Mouse (Mus musculus) limb, embryonic 14.5 days (tissue): ENCODE data around the gene Hoxa5. TPM values are rescaled to one million over a fixed set of nuclear protein-coding genes. Genes with fewer than 3 reads are reported as not detected.
A peak's percentile ranks its signal among the peaks of the same experiment; 100 is the strongest.

Source experiments
- ATAC-seq: fragments of 200-750 bp; cut with Nextera tagmentation; 2 replicates; pipeline ENCODE4 v1.8.0; 2017; ENCODE audit warnings: low read depth, moderate number of reproducible peaks, moderate TSS enrichment; ENCODE audit not compliant: low FRiP score
- DNase-seq: peaks from one replicate; pipeline ENCODE4 v3.0.0-alpha.2; 2015; ENCODE audit warnings: low spot score
- H3K27ac ChIP-seq: fragments of 300-500 bp; sonication (generic); replicated peaks from 2 replicates; pipeline ENCODE4 v1.5.1; 2014; ENCODE audit warnings: low read depth, mild to moderate bottlenecking, low read length, moderate library complexity, mixed read lengths
- H3K27me3 ChIP-seq: fragments of 300-500 bp; sonication (generic); 2 replicates; pipeline ENCODE4 v1.6.1; 2014; ENCODE audit warnings: low read length, mixed read lengths; ENCODE audit not compliant: control insufficient read depth, insufficient read depth
- H3K36me3 ChIP-seq: fragments of 300-500 bp; sonication (generic); 2 replicates; pipeline ENCODE4 v1.6.1; 2014; ENCODE audit warnings: mild to moderate bottlenecking, low read length, moderate library complexity, mixed read lengths; ENCODE audit not compliant: control insufficient read depth, insufficient read depth
- H3K4me1 ChIP-seq: fragments of 300-500 bp; sonication (generic); 2 replicates; pipeline ENCODE4 v1.6.1; 2014; ENCODE audit warnings: antibody characterized with exemption, low read length, mixed read lengths; ENCODE audit not compliant: control insufficient read depth, insufficient read depth
- H3K4me2 ChIP-seq: fragments of 300-500 bp; sonication (generic); replicated peaks from 2 replicates; pipeline ENCODE4 v1.6.1; 2014; ENCODE audit warnings: low read depth, mild to moderate bottlenecking, low read length, moderate library complexity; ENCODE audit not compliant: severe bottlenecking
- H3K4me3 ChIP-seq: fragments of 300-500 bp; sonication (generic); replicated peaks from 2 replicates; pipeline ENCODE4 v1.5.1; 2014; ENCODE audit warnings: low read length
- H3K9ac ChIP-seq: fragments of 300-500 bp; sonication (generic); 2 replicates; pipeline ENCODE4 v1.6.1; 2014; ENCODE audit warnings: mild to moderate bottlenecking, low read depth, low read length, moderate library complexity; ENCODE audit not compliant: severe bottlenecking
- H3K9me3 ChIP-seq: fragments of 300-500 bp; sonication (generic); 2 replicates; pipeline ENCODE4 v1.6.1; 2016; ENCODE audit warnings: low read length; ENCODE audit not compliant: control insufficient read depth
- POLR2A ChIP-seq: fragments of 200-500 bp; IDR thresholded peaks from 2 replicates; pipeline ENCODE4 v1.8.0; 2012; ENCODE audit warnings: inconsistent platforms, mild to moderate bottlenecking, moderate library complexity, borderline replicate concordance; ENCODE audit not compliant: insufficient read depth, insufficient read length; ENCODE audit errors: extremely low read depth
- WGBS: fragments of 180-500 bp; shearing (Covaris S2); extraction: QIAGEN DNeasy Blood & Tissue Kit; methylation state at CpG from one replicate; pipeline ENCODE4 v1.1.7; 2014; 5-methylcytosine and 5-hydroxymethylcytosine counted together
- polyA plus RNA-seq, 2 experiments: library from polyadenylated mRNA; depleted of rRNA in 1 of 2; stranded (reverse) in 1 of 2; unstranded in 1 of 2; fragments of >200 nt; fragmentation: Nextera tagmentation in 1 of 2; extraction: Ambion mirVana in 1 of 2; gene quantifications; 2 replicates each; pipeline versions ENCODE4 v1.2.1 to v1.2.3; 2012 to 2014

Hoxa5 gene
- polyA plus RNA-seq, 2 experiments: 3.4 to 11.0 TPM

- no peak for TF ChIP-seq POLR2A
- Histone ChIP-seq H3K27me3 (peaks cover 87% of the 10 kb centered on the region), H3K9ac (no peak overlapping the region), H3K27ac (no peak overlapping the region), H3K36me3 (no peaks in the 10 kb centered on the region), H3K4me1 (peaks cover 35% of the 10 kb centered on the region), H3K4me3 (peak overlapping the region; percentile 17), H3K9me3 (no peaks in the 10 kb centered on the region), H3K4me2 (peak overlapping the region; percentile 35)
- 5% methylated on average over 30 of the region's 30 CpGs for WGBS
- DNase-seq (peak; percentile 77), ATAC-seq (peak; percentile 12; the same call in 1 of the 2 replicates)
These were observed 43.7 kb downstream of the Hoxa5 start for GRCm38 (mm10) chr6:52160511-52161335.

DNA sequence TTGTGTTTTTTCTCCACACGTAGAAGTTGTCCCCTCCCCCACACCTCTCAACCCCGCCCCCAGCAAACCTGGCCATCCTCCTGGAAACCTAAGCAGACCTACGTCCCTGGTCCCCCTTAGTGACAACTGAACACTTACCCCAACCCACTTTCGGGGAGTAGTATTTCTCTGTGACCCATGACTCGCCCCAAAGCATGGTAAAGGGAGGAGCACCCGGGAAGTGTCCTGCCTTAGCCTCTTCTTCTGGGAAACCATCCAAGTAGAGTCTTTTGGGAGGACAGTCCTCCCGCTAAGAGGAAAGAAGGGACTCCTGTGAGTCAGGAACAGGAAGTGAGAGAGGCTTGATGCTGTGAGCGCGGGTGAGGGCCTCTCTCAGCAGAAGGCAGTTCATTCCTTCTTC is 44.4 kb downstream of the Hoxa5 start:
- no peak overlapping the region for H3K4me3 ChIP-seq
- DNase-seq: no peak

DNA sequence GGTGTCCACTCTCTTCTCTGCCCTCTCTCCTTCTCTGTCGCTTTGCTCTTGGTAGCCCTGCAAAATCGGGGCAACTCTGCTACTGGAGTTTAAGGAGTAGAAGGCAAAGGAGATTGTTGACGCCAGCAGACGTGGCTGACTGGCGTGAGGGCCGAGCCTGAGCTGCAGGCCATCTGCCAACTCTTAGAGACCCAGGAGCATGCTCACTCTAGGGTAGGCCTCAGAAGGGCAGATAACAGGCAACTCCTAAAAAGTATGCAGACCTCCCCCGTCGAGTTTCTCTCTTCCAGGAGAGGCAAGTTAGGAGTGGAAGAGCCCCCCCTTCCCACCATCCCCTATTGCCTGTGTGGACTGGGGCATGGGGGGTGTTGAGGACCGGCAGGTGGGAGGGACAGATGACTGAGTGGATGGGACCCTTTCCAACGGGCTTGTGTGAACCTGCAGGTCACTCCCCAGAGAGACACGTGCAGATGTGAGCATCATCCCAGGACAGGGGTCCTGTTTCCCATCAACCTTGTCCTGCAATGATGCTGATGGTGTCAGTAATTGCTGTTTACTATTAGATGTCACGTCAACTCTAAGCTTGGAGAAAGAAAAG is 45.1 kb downstream of the Hoxa5 start:
- peak overlapping the region; percentile 43; the same call in 1 of the 2 replicates for H3K27ac ChIP-seq
- H3K4me2 ChIP-seq: peak overlapping the region; percentile 99
- peak overlapping the region; percentile 53; the same call in 1 of the 2 replicates for H3K9ac ChIP-seq
- H3K27me3 ChIP-seq: peaks cover 89% of the 10 kb centered on the region
- H3K4me1 ChIP-seq: peaks cover 27% of the 10 kb centered on the region
- WGBS: 12% methylated on average over 12 of the region's 12 CpGs
- ATAC-seq: no peak
- H3K4me3 ChIP-seq: peak overlapping the region; percentile 76
- no peak for DNase-seq
- H3K9me3 ChIP-seq: no peaks in the 10 kb centered on the region
- no peaks in the 10 kb centered on the region for H3K36me3 ChIP-seq
- no peak for TF ChIP-seq POLR2A

More for the DNA sequence above, 44.4 kb downstream of the Hoxa5 start:
- WGBS: 12% methylated on average over 6 of the region's 9 CpGs
- Histone ChIP-seq H3K27ac (no peak overlapping the region), H3K4me2 (peak overlapping the region; percentile 35), H3K27me3 (peaks cover 87% of the 10 kb centered on the region), H3K9me3 (no peaks in the 10 kb centered on the region), H3K36me3 (no peaks in the 10 kb centered on the region), H3K4me1 (peaks cover 33% of the 10 kb centered on the region), H3K9ac (no peak overlapping the region)
- ATAC-seq: no peak
- no peak for TF ChIP-seq POLR2A

- Histone ChIP-seq H3K36me3 (no peaks in the 10 kb centered on the region), H3K4me3 (peak within 1 kb of the TSS; percentile 76), H3K27me3 (peaks cover 92% of the 10 kb centered on the region), H3K9me3 (no peaks in the 10 kb centered on the region), H3K9ac (peak within 1 kb of the TSS; percentile 53), H3K4me2 (peak within 1 kb of the TSS; percentile 99), H3K27ac (peak within 1 kb of the TSS; percentile 43; the same call in 1 of the 2 replicates), H3K4me1 (peaks cover 23% of the 10 kb centered on the region)
- TF ChIP-seq POLR2A: no peak
- DNase-seq (peak; percentile 88), ATAC-seq (peak; percentile 81)
- 3% methylated on average over 49 of the region's 55 CpGs for whole genome bisulfite sequencing
These were observed 45.9 kb downstream of the Hoxa5 start, which contains the start of gene Hoxa1 for GRCm38 (mm10) chr6:52158276-52159051. Hoxa1 (minus strand) TSS chr6:52158317.

DNA sequence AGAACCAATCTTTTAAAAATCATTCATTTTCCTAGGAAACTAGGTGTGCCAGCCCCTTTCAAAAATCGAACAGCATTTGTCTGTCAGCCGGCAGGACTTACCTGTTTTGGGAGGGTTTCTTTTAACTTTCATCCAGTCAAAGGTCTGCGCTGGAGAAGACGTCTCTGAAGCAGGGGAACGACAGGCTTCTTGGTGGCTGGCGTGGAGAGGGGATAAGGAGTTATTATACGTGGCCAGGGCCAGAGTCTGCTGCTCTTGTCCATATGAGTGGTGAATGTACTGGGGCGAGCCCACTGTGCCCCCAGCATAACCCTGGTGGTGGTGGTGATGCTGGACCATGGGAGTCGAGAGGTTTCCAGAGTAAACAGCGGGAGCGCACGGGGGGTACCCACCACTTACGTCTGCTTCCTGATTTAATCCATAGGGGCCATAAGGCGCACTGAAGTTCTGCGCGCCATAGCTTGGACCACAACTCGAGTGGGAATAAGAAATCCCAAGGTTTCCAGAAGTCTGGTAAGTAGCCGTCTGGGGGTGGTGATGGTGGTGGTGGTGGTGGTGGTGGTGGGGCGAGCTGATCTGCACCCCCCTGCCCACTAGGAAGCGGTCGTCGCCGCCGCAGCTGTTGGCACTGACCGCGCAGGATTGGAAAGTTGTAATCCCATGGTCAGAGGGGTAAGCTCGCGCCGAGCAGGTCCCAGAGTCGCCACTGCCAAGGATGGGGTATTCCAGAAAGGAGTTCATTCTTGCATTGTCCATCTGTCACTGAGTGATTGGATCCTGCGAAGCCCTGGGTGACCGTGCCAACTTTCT is 46.7 kb downstream of the Hoxa5 start:
- under 1% methylated on average over 32 of the region's 32 CpGs for WGBS
- Histone ChIP-seq H3K36me3 (no peaks in the 10 kb centered on the region), H3K9me3 (no peaks in the 10 kb centered on the region), H3K9ac (no peak overlapping the region), H3K27me3 (peaks cover 90% of the 10 kb centered on the region), H3K4me1 (peaks cover 23% of the 10 kb centered on the region), H3K4me3 (peak overlapping the region; percentile 76), H3K4me2 (peak overlapping the region; percentile 99), H3K27ac (no peak overlapping the region)
- no peak for TF ChIP-seq POLR2A
- DNase-seq (no peak), ATAC-seq (no peak; the same call in 1 of the 2 replicates)
